Mouse (Mus musculus): ENCODE data around the gene Pcsk5.

Gene Pcsk5

DNA sequence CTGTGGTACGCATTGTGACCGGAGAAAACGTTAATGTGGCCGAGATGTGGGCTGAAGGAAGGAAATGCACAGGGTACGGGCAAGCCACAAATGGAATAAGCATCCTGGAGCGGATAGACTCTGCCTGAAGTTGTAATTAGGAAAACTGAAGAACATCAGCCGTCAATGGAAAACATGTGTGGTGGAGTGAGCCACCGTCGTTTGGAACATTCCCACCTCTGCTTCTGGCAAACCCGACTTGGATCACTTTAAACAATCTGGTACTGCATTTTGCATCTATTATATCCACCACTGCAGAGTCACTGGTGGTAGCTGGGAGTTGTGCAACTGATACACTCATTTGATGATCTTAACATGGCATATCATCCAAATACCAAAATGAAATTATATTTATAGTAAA lies 120.4 kb downstream of the Pcsk5 start:
- DNase-seq, result no peak

GRCm38 (mm10) chr19:17715281-17715955 lies 122.0 kb downstream of the Pcsk5 start:
- no peak for DNase-seq

GRCm38 (mm10) chr19:17691626-17692025 lies 145.8 kb downstream of the Pcsk5 start:
- DNase-seq, result no peak

- DNase-seq, result peak; percentile 59
Measured at GRCm38 (mm10) chr19:17678371-17678770, 159.1 kb downstream of the Pcsk5 start.

- no peak for DNase-seq
Measured at GRCm38 (mm10) chr19:17662676-17663075, 174.8 kb downstream of the Pcsk5 start.

DNA sequence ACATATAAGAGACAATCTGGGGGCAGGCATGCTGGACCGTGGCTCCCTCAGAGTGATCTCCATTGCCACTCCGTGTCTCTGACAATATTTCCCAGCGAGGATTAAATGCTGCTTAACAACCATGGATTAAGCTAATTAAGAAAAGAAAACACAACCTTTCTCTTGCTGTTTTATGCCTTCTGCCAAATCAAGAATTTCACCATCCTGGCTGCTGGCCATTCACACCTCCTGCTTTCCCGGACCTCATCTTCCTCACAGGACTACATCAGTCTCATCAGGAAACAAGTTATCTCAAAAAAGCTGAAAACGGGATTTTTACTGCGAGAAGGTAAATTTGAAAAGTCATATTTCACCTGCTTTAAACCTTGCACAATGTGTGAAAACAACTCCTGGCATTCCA lies 175.2 kb downstream of the Pcsk5 start:
- no peak for DNase-seq

DNA sequence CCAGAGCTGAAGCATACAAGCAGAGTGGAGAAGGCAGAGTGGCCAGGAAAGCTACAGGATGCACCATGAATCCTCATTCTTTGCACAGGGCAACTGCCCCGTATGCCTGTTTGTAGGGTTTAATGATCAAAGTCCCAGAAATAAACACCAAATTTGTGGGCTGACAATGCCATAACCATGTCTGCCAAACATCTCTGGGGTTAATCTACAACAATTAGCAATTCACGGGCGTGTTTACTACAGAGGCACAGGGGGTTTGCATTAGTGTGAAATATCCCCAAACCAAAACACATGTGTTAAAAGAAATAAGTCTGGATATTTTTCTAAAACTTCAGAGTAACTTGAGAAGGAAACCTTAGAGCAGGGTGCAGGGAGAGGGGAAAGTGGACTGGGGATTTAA lies 178.1 kb downstream of the Pcsk5 start:
- DNase-seq, result no peak

DNA sequence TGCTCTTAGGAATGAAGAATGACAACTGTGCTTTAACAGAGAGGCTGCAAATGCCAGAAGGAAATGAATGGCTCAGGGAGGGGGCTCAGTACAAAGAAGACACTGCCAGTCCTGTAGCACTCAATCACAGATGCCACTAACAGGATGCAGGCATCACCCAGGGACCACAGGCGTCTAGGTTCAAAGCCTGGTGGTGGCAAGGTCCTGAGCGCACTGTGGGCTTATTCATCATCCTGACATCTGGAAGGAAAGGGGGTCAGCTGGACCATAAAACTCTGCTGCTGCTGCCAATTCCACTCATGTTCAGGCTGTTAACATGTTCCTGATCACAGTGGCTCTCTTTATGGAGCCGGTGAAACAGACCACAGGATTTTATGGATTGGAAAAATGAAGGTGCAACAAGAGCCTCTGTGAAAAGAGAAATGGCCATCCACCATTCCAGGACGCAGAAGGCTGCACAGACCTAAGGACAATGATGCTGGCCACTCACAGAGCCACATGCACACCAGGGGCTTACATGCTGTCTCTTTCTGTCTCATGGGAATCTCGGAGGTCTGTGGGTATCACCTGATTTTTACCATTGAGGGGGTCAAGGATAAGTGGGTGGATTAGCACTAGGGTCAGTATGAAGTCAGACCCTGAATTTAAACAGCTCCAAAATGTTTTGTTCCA lies 186.5 kb downstream of the Pcsk5 start:
- no peak for DNase-seq

DNA sequence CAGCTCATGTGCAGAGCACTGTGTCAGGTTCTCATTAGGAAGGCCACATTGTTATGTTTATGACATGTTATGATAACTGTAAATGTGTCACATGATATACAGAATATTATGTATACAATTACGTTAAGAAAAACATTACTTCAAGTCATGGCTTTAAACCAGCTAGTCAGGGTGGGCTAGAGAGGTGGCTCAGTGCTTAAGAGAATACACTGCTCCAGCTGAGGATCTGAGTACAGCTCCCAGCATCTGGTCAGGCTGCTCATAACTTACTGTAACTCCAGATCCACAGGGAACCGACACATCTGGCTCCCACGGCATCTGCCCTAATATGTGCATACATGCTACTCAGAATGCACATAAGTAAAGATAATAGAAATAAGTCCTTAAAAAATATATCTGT lies 187.5 kb downstream of the Pcsk5 start:
- no peak for DNase-seq

DNA sequence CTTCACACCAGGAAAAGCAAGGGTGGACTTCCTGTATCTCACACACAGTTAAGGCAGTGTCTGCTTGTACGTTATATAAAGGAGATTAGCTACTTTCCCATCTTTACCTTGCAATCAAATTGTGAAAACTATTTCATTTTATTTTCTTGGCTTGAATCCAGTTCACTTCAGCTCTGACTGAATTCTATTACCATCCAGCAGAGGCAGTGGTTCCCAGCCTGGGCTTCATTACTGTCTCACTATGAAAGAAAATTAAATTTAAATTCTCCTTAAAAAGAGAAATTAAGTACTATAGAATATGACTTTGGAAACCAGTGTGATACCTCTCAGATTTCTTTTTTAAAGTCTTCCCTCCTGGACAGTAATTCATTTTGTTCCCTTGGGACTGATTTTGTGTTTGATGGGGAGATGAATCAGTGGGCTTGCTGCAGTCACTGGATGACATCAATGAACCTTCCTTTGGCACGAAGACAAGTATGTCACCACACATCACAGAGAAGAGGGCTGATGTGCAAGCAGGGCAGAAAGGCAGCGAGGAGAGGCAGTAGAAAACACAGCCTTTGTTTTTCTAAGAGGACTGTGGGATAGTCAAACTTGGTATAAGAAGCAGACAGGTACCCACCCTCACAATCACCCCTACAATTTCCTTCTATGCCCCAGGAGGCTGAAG lies 194.2 kb downstream of the Pcsk5 start:
- no peak for DNase-seq

GRCm38 (mm10) chr19:17635984-17636383 lies 201.4 kb downstream of the Pcsk5 start:
- no peak for DNase-seq

DNA sequence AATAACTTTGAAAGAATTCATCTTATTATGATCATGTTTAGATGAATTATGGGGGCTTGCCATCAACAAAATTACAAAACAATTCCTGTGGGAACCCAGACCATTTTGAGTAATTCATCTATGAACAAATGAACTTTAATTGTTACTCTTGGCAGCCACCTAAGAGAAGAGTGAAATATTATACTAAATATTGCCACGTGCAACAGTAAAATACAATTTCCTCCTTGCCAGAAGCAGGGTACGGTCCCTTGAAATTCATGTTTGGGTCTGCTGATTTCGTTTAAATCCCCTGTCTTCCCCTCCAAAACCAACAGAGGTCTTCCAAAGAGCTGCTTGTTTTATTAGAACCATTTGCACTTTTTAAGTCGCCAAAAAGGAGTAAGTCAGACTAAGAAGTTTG lies 221.8 kb downstream of the Pcsk5 start:
- DNase-seq, result no peak

- DNase-seq, result no peak
Measured at GRCm38 (mm10) chr19:17606510-17606909, 230.9 kb downstream of the Pcsk5 start.

DNA sequence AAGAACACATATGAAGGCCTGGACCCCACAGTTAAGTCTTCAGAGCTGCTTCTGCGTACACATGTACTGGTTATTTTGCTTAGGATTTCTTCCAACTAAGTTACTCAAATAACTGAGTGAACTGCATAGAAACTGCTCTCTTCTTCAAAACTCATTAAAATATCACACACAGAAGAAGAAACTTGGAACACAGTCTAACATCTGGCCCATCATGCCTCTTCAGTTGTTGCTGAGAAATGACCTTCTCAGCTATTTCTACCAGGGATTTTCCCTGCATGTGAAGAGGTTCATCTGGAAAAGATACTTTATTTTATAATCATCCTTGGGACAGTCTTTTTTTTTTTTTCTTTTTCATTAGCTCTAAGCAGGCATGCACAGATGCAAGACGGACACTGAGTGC lies 231.3 kb downstream of the Pcsk5 start:
- no peak for DNase-seq

DNA sequence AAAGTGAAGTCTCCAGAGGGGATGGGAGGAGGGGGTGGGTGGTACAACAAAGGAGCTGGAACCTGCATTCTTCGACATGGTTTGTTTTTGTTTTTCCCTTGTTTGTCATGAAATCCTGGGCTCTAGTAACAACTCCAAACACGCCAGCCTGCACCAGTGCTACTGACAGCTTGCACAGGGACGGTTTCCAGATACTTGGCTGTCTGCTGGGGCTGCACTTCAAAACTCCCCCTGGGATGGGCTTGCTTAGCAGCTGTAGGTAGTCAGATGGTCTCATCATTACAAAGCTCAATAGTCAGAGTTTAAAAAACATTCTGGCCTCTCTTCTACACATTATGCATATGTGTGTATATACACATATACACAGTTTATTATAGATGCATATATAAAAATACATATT lies 234.1 kb downstream of the Pcsk5 start:
- no peak for DNase-seq

- no peak for DNase-seq
Measured at GRCm38 (mm10) chr19:17600347-17600746, 237.1 kb downstream of the Pcsk5 start.

DNA sequence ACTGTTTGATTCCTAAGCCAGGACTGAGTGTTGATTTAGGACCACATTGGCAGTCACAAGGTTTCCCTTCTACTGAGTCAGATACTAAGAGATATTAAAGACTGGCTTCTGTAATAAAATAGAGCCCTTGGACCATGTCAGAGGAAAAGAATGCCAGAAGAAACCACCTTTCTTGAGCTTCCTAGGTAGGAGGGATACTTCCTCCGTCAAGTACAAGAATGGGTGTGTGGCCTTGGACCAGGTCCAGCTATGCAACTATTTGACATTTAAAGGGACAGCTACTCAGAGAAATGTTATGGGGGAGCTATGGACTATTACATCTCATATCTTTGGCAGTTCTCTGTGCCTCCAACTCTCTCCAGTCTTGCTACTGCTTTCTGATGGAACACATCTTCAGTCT lies 244.6 kb downstream of the Pcsk5 start:
- DNase-seq, result no peak

DNA sequence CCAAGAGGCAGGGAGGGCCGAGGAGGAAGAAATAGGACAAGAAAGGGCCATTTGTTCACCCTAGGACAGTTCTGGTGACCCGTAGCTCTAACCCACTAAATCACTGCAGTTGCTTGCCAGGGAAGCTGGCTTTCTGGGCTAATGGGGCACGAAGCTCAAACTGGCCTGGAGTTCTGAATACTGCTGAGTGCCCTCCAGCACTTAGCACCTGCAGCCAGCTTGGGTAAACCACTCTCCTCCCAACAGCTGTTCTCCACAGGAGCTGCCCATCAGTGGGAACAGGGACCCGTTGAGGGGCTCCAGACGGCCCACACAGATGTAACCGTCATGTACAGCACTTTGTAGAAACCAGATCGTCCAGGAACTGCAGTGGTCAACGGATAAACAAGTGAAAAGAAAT lies 246.1 kb downstream of the Pcsk5 start:
- no peak for DNase-seq

- DNase-seq, result no peak
Measured at GRCm38 (mm10) chr19:17590314-17590713, 247.1 kb downstream of the Pcsk5 start.

- DNase-seq, result no peak
Measured at GRCm38 (mm10) chr19:17577412-17577811, 260.0 kb downstream of the Pcsk5 start.

DNA sequence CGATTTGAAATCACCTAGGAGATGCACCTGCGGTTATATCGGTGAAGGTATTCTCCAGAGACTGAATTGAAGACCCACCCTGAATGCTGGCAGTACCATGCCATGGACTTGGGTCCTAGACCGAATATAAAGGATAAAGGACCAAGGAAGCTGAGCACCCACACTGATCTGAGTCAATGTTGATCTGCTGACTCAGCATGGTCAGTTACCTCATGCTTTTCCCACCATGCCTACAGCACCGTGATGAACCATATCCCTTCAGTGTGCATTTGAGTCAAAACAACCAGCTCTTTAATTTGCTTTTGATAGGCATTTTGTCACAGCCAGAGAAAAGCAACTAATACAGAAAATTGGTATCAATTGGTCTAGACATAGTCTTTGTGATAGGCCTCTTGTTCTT lies 262.9 kb downstream of the Pcsk5 start:
- DNase-seq, result no peak

- DNase-seq, result no peak
Measured at GRCm38 (mm10) chr19:17572315-17572714, 265.1 kb downstream of the Pcsk5 start.

- DNase-seq, result no peak
Measured at GRCm38 (mm10) chr19:17570936-17571335, 266.5 kb downstream of the Pcsk5 start.

DNA sequence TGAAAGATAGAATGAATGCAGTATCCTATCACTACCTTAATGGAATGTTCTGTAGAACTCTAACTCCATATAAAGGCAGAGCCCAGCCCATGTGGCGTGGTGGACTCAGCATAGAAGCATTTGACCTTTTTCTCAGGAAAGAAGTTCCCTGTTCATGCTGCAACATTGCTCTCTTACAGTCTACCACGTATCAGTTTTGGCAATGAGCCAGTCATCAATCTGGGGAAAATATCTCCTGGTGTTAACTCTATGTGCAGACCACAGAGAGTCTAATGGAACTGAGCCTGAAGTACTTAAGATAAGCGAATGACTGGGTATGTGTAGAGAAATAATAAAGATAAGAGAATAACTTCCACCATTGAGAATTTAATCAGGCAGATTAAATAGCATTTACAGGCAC lies 270.2 kb downstream of the Pcsk5 start:
- DNase-seq, result no peak
